Mouse (Mus musculus): ENCODE data around the gene Rin2.

Gene Rin2

GRCm38 (mm10) chr2:145857864-145858263, 182.8 kb downstream of the Rin2 start:
- in situ Hi-C loops (cut with MseI, MboI) = no loop called here

DNA sequence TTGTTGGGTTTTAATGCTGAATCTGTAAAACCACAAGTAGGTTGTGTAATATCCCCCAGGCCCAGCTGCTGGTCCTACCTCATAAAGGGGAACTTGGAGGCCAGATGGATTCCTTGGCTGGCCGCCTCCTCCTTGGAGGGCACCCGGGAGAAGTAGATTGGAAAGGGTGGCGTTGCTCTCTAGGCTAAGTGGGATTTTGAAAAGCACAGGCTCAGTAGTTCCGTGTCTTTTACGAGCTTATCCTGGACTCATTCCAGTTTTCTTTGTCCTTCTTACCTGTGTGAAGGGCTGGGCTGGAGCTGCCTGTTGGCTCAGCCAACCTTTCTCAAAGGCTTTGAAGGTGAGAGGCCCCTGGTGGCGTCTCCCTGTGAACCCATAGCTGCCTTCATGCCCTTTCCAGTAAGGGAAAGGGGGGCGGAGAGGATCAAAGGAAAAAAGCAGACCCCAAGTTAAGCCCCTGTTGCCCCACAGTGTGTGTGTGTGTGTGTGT, 184.5 kb downstream of the Rin2 start:
- in situ Hi-C loops (cut with MseI, MboI) = no loop called here

GRCm38 (mm10) chr2:145859932-145860801, 185.2 kb downstream of the Rin2 start:
- in situ Hi-C loops (cut with MseI, MboI) = no loop called here

DNA sequence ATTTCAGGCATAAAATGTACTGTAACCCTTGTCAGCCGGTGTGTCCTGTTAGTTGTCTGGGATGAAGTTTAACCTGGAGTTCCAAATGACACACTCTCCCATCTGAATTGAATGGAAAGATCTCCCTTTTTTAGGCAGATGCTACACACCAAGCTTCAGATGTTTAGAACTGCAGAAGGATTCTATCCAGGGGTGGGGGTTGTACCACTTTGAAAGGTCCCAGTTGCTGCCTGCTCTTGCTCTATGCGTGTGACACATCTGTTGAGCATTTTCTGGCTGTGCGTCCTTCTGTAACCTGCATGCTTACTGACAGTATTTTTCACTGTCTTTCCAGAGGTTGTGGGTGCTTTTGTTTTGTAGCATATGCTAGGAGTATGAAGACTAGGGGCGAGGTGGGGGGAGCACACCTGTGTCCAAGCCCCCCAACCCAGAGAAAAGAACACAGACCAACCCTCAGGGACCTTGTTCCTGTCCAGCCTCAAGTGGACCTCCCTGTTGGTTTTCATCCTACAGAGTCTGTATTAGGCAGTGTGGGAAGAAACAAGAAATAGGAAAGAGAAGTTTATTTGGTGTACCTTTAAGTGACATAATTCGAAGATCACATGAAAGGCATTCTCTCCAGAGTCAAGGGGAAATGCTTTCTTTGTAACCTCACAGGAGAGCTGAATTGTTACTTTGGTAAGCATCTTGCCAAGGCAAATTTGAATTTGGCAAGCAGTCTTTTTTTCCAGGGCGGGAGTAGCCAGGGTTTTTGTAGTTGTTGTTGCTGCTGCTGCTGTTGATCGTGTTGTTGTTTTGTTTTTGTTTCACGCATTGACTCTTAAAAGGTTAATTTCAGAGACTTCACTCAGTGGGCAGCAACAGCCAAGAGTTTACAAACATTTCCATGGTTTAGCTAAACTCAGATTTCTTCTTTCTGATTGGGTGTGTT, 186.4 kb downstream of the Rin2 start:
- in situ Hi-C loops (cut with MseI, MboI) = no loop called here

GRCm38 (mm10) chr2:145862206-145862817, 187.3 kb downstream of the Rin2 start:
- in situ Hi-C loops (cut with MseI, MboI) = no loop called here

DNA sequence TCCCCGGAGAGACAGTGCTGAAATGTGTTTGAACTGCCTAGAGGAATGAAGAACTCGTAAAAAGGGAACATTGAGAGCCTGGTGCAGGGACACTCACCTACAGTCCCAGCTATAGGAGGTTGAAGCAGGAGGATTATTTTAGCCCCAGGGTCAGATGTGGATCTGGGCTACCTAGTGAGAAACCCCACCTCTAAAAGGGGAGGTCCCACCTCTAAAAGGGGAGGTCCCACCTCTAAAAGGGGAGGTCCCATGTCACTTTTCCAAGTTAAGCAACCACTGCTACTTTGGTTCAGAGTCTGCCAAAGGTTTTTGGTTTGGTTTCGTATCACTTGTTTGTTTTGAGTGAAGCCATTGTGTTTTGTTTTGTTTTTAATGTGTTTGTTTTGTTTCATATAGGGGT, 190.3 kb downstream of the Rin2 start:
- in situ Hi-C loops (cut with MseI, MboI) = no loop called here

DNA sequence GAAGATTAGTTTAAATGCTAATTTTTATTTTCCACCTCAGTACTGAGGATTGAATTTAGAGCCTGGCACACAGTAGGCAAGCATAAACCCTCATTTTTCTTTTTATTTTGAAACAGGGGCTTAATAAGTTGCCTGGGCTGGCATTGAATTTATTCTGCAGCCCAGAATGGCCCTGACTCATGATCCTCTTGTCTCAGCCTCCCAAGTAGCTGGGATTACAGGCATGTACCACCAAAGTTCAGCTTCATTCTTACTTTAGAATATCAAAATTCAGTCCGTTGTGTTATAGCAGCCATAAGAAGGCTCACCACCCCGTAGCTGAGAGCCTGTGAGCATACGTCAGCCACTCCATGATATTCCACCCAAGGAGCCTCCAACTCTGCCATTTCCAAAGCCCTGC, 191.2 kb downstream of the Rin2 start:
- in situ Hi-C loops (cut with MseI, MboI) = no loop called here

DNA sequence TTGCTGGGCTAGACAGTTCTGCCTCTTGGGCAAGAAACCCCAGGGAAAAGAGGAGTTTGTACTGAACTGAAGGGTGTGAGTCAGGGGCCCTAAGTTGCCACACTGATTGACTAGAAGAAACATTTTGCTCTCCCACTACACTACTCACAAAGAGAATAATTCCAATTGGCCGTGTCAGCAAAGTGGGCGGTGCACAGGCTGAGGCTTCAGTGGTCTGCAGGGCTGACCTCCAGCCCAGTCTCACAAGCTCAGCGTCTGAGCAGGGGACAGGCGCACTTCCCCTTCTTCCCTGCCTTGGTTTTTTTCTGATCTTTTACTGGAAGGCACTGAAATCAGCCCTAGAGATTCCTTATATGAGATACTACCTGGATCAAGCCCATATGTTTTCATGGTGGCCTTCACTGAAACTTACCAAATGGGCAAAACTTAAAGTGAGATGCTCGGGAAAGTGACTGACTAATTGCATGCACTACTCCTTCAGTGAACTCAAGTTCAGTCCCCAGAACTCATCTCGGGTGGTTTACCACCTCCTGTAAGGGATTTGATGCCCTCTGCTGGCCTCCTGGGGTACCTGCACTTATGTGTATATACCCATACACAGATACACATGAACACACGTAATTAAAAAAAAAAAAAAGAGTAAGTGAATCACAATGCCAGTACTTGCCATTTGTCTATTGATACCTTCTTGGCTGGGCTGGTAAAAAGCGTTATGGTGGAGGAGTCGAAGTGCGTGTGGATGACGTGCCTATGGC, 191.9 kb downstream of the Rin2 start:
- in situ Hi-C loops (cut with MseI, MboI) = no loop called here

- in situ Hi-C loops (cut with MseI, MboI) = no loop called here
These were observed 196.3 kb downstream of the Rin2 start for GRCm38 (mm10) chr2:145871308-145871707.

DNA sequence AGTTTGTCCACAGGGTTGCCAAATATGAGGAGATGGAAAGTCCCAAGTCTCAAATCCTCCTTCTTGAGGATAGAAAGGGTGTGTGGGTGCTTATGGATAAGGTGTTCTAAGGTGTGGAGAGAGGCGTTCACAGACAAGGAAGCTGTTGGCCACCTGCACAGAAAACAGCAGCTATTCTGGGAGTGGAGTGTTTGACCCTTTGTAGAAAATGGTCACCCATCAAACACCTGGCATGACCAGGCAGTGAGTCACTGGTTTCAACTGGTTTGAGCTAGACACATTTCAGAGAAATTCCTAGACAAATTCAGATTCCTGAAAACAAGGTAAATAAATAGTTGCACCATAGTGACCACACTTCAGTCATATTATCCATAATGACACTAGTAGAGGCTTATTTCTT, 197.1 kb downstream of the Rin2 start:
- in situ Hi-C loops (cut with MseI, MboI) = no loop called here

DNA sequence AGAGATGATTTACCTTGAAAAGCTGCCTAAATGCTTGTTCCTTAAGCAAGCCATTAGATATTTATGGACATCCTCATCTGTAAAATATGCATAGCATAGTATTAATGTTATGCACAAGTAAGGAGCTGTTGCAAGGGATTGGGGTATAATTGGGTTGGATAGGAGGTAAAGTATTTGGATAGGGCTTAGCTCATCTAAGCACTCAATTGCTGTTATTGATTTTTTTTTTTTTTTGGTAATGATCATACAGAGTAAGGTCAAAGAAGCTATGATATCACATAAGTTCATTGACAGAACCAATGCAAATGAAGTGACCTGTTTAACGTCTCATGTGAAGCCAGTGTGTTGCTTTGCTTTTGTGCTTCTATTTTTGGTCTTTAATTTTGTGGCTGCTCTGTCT, 198.9 kb downstream of the Rin2 start:
- in situ Hi-C loops (cut with MseI, MboI) = no loop called here

DNA sequence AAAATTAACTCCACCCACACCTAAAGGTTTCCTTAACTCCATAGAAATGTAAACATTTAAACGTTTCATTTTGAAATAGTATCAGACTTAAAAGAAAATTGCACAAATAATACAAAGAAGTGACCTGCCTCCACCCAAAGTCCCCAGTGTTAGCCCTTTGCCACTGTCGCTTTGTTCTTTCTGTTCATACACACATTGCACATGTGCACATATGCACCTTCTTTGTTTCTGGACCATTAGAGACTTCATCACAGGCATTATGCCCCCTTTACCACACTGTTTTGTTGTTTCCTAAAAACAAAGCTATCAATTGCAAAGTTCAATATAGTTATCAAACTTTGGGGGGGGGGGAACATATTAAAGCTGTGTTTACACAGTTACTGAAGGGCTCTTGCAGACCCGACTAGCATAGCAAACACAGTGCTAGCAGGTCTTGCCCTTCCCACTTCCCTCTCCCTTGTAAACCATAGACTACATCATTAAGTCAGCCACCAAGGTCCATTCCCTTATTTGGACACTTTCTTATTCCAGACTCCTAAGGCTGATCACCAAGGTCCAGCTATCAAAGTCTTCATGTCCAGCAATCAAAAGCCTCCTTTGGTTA, 200.0 kb downstream of the Rin2 start:
- in situ Hi-C loops (cut with MseI, MboI) = no loop called here

- in situ Hi-C loops (cut with MseI, MboI) = no loop called here
These were observed 202.2 kb downstream of the Rin2 start for GRCm38 (mm10) chr2:145877191-145877590.

DNA sequence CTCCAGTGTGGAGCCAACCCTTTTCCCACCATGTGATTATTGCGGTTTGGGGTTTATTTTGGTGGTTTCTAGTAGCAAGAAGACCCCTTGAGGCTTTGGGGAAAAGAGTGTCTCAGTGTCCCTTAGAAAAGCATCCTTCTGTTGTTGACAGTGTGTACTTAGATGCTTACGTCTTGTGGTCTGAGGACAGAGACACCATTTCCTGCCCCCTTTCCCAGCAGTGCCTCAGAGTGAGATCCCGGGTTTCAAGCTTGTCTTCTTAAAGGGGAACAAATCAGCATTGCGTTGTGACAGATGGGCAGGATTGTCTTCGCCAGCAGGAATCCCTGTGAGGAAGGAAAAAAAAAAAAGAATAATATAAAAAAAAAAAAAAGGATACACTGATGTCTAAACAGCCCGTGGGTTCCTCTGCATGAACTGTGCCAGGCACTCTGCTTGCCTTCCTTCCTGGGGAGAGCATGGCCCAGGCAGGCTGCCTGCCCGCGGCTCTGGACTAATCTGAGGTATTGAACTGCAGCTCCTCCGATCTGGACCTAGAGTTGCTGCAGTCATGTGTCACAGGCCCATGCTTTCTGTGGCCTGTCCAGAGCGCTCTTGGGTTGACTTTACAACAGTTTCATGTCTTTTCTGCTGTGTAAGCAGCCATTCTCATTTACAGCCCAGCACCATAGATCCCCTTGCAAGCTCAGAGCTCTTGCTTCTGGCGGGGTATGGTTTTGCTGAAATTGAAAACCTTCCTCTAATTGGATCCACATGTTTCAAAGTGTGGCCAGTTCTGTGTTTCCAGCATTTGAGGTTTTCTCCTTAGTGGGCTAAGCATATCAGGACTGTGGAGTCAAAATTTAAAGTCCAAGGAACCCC, 206.1 kb downstream of the Rin2 start:
- in situ Hi-C loops (cut with MseI, MboI) = loop anchor here (10.0 kb wide), 2 partner anchors 176 to 186 kb away; no protein-coding TSS in a partner anchor

- in situ Hi-C loops (cut with MseI, MboI) = loop anchor here (10.0 kb wide), 2 partner anchors 177 to 187 kb away; no protein-coding TSS in a partner anchor
These were observed 206.9 kb downstream of the Rin2 start for GRCm38 (mm10) chr2:145881932-145882331.

- in situ Hi-C loops (cut with MseI, MboI) = loop anchor here (10.0 kb wide), 2 partner anchors 178 to 188 kb away; no protein-coding TSS in a partner anchor
These were observed 207.4 kb downstream of the Rin2 start for GRCm38 (mm10) chr2:145882398-145882797.

GRCm38 (mm10) chr2:145884036-145884912, 209.3 kb downstream of the Rin2 start:
- in situ Hi-C loops (cut with MseI, MboI) = loop anchor here (10.0 kb wide), 2 partner anchors 179 to 189 kb away; no protein-coding TSS in a partner anchor

Measured in mouse trophoblast stem cell (cell line).